ENCODE assay signal across 9 mouse cellular contexts in genomic region chr11:117830401-117830800, GRCm38 (mm10). TPM values are rescaled to one million over a fixed set of nuclear protein-coding genes. Genes with fewer than 3 reads are reported as not detected.
DNase-seq lines count a peak whose midpoint lies in the region; ATAC-seq and TF ChIP-seq lines count a peak whose summit lies in the region.
"Had no signal": no experiment of that assay in that cellular context is flagged by ENCODE, and none has a peak within 500 bp of the region (broad histone marks: within the 10 kb centered on the region; RNA-seq: fewer than 3 reads in every experiment).

No protein-coding gene starts in this region.

- no peak overlapping the region for H3K4me3 ChIP-seq in kidney, postnatal 0 days (replicated peaks; ENCODE audit: low read depth, low read length)
- H3K4me3 ChIP-seq in liver, embryonic 11.5 days (ENCODE audit: low read depth, low read length) = no peak overlapping the region
- no peak overlapping the region for H3K4me3 ChIP-seq in thymus, adult 2 months (ENCODE audit: control insufficient read depth, insufficient read depth, low read length)
- H3K4me3 ChIP-seq: hindbrain, embryonic 10.5 days had no signal

- peak overlapping the region; percentile 73 for H3K27ac ChIP-seq in kidney, postnatal 0 days
- H3K27ac ChIP-seq in liver, embryonic 11.5 days (ENCODE audit: low read depth, low read length) = peak overlapping the region; percentile 87; the same call in 1 of the 2 replicates
- H3K27ac ChIP-seq in thymus, adult 2 months (ENCODE audit: control insufficient read depth, insufficient read depth, low read length) = no peak overlapping the region
- H3K27ac ChIP-seq: hindbrain, embryonic 10.5 days had no signal

- H3K4me2 ChIP-seq in kidney, postnatal 0 days (ENCODE audit: low read length) = no peak overlapping the region
- H3K4me2 ChIP-seq in liver, embryonic 11.5 days = no peak overlapping the region

- H3K36me3 ChIP-seq in kidney, postnatal 0 days (ENCODE audit: insufficient read depth, low read length) = no peaks in the 10 kb centered on the region
- no peaks in the 10 kb centered on the region for H3K36me3 ChIP-seq in liver, embryonic 11.5 days (ENCODE audit: control insufficient read depth, insufficient read depth, low read length)
- H3K36me3 ChIP-seq in thymus, adult 2 months (ENCODE audit: control insufficient read depth, insufficient read depth, low read length) = no peaks in the 10 kb centered on the region
- H3K36me3 ChIP-seq: hindbrain, embryonic 10.5 days had no signal

- H3K9ac ChIP-seq in kidney, postnatal 0 days (ENCODE audit: low read depth, low read length) = no peak overlapping the region
- no peak overlapping the region for H3K9ac ChIP-seq in liver, embryonic 11.5 days (ENCODE audit: low read depth, low read length)

- no peaks in the 10 kb centered on the region for H3K9me3 ChIP-seq in kidney, postnatal 0 days (replicated peaks; ENCODE audit: low read length)
- no peaks in the 10 kb centered on the region for H3K9me3 ChIP-seq in liver, embryonic 11.5 days (ENCODE audit: control insufficient read depth, low read length)
- H3K9me3 ChIP-seq: hindbrain, embryonic 10.5 days had no signal

- TF ChIP-seq CTCF in kidney, postnatal 0 days (IDR thresholded peaks at IDR 0.05; ENCODE audit: low read depth) = no peak
- no peak for TF ChIP-seq CTCF in thymus, adult 2 months (IDR thresholded peaks at IDR 0.05; ENCODE audit: borderline replicate concordance, control insufficient read depth, extremely low read depth, insufficient read depth, low read length, poor library complexity)

- intact Hi-C loops in left cerebral cortex, postnatal 4 days (cut with DNase I) = no loop called here

- ATAC-seq in kidney, postnatal 0 days (replicated peaks; ENCODE audit: low FRiP score, low read depth) = no peak
- ATAC-seq in liver, embryonic 11.5 days (replicated peaks; ENCODE audit: low FRiP score) = no peak

- H3K27me3 ChIP-seq in kidney, postnatal 0 days (ENCODE audit: insufficient read depth, low read length) = no peaks in the 10 kb centered on the region
- H3K27me3 ChIP-seq in liver, embryonic 11.5 days (replicated peaks; ENCODE audit: control insufficient read depth, insufficient read depth, low read length) = no peaks in the 10 kb centered on the region
- no peaks in the 10 kb centered on the region for H3K27me3 ChIP-seq in thymus, adult 2 months (ENCODE audit: control insufficient read depth, insufficient read depth, low read length)

- peaks cover 19% of the 10 kb centered on the region; the same call in 1 of the 2 replicates for H3K4me1 ChIP-seq in kidney, postnatal 0 days (replicated peaks; ENCODE audit: insufficient read depth, low read length)
- peaks cover 63% of the 10 kb centered on the region for H3K4me1 ChIP-seq in liver, embryonic 11.5 days (replicated peaks; ENCODE audit: control insufficient read depth, insufficient read depth, low read length)
- H3K4me1 ChIP-seq in thymus, adult 2 months (replicated peaks; ENCODE audit: control insufficient read depth, insufficient read depth, low read length) = peaks cover 50% of the 10 kb centered on the region

- no peak for TF ChIP-seq POLR2A in thymus, adult 2 months (IDR thresholded peaks at IDR 0.05; ENCODE audit: control insufficient read depth, extremely low read depth, insufficient read depth, low read length, poor library complexity)

- DNase-seq in kidney, postnatal 0 days (ENCODE audit: low spot score) = no peak
- DNase-seq in kidney, postnatal 10 days = no peak
- peak; percentile 47 for DNase-seq in c-Kit-positive CD71-positive TER-119-negative erythroid progenitor cells, embryonic 14.5 days (ENCODE audit: low read depth)
- DNase-seq in liver, embryonic 11.5 days (ENCODE audit: low spot score) = no peak
- peak; percentile 59 to 67 for DNase-seq in spleen, postnatal 14 days (ENCODE audit: low spot score in 2 of 2)
- no peak for DNase-seq in thymus, adult 2 months
- no peak for DNase-seq in left cerebral cortex, postnatal 4 days
- DNase-seq in thymus, postnatal 10 days (ENCODE audit: low spot score in 2 of 2) = no peak

- WGBS in kidney, postnatal 0 days = 64% methylated on average over 9 of the region's 9 CpGs
- WGBS in liver, embryonic 11.5 days = 66% methylated on average over 9 of the region's 9 CpGs
- WGBS in thymus, adult 2 months = 92% methylated on average over 9 of the region's 9 CpGs

RNA-seq across cellular contexts. Expression of gene Tk1, which starts 4.5 kb away (rescaled TPM):
- 51.6 and 64.0 TPM in 2 replicates for polyA plus RNA-seq in kidney, postnatal 0 days (2015; fragmentation: Nextera tagmentation; extraction: Ambion mirVana)
- polyA plus RNA-seq in liver, embryonic 11.5 days (2014; fragmentation: Nextera tagmentation; extraction: Ambion mirVana) = 185 and 192 TPM in 2 replicates
- polyA plus RNA-seq in thymus, adult 2 months (2012; rRNA removed) = 130 and 167 TPM in 2 replicates
- 1 to 10 TPM; 8.9 to 9.0 TPM for total RNA-seq in left cerebral cortex, postnatal 4 days (2021)

RNA-seq across cellular contexts. Expression of gene Afmid, which starts 4.7 kb away (rescaled TPM):
- polyA plus RNA-seq in kidney, postnatal 0 days (2015; fragmentation: Nextera tagmentation; extraction: Ambion mirVana) = 4.5 and 5.4 TPM in 2 replicates
- polyA plus RNA-seq in liver, embryonic 11.5 days (2014; fragmentation: Nextera tagmentation; extraction: Ambion mirVana) = 8.4 and 11.1 TPM in 2 replicates
- polyA plus RNA-seq in thymus, adult 2 months (2012; rRNA removed) = 17.7 and 18.2 TPM in 2 replicates
- total RNA-seq in left cerebral cortex, postnatal 4 days (2021) = 10 to 100 TPM in 1 of 2 experiments, 1 to 10 TPM in 1; 7.8 to 11.5 TPM

RNA-seq across cellular contexts. Expression of gene Birc5, which starts 18.6 kb away (rescaled TPM):
- polyA plus RNA-seq in kidney, postnatal 0 days (2015; fragmentation: Nextera tagmentation; extraction: Ambion mirVana) = 145 and 155 TPM in 2 replicates
- polyA plus RNA-seq in liver, embryonic 11.5 days (2014; fragmentation: Nextera tagmentation; extraction: Ambion mirVana) = 430 and 440 TPM in 2 replicates
- polyA plus RNA-seq in thymus, adult 2 months (2012; rRNA removed) = 75.4 and 87.2 TPM in 2 replicates
- total RNA-seq in left cerebral cortex, postnatal 4 days (2021) = 1 to 10 TPM; 6.3 to 6.7 TPM

RNA-seq across cellular contexts. Expression of gene Gm20708, which starts 20.9 kb away (rescaled TPM):
- 0.19 and 0.21 TPM in 2 replicates for polyA plus RNA-seq in kidney, postnatal 0 days (2015; fragmentation: Nextera tagmentation; extraction: Ambion mirVana)
- polyA plus RNA-seq in liver, embryonic 11.5 days (2014; fragmentation: Nextera tagmentation; extraction: Ambion mirVana) = 0.21 and 0.80 TPM in 2 replicates
- 0.06 TPM in 1 of 2 replicates, not detected in the other for polyA plus RNA-seq in thymus, adult 2 months (2012; rRNA removed)
- 1 to 10 TPM; 4.4 to 5.1 TPM for total RNA-seq in left cerebral cortex, postnatal 4 days (2021)

RNA-seq across cellular contexts. Expression of gene Syngr2, which starts 20.9 kb away (rescaled TPM):
- polyA plus RNA-seq in kidney, postnatal 0 days (2015; fragmentation: Nextera tagmentation; extraction: Ambion mirVana) = 107 and 115 TPM in 2 replicates
- polyA plus RNA-seq in liver, embryonic 11.5 days (2014; fragmentation: Nextera tagmentation; extraction: Ambion mirVana) = 92.1 and 99.4 TPM in 2 replicates
- polyA plus RNA-seq in thymus, adult 2 months (2012; rRNA removed) = 286 and 322 TPM in 2 replicates
- 10 to 100 TPM in 1 of 2 experiments, 1 to 10 TPM in 1; 9.2 to 14.1 TPM for total RNA-seq in left cerebral cortex, postnatal 4 days (2021)

Comparison
In these comparisons a context has a peak if more than half of its experiments do, and no peak if none do; other contexts are left out.
1. DNase-seq: peak in c-Kit-positive CD71-positive TER-119-negative erythroid progenitor cells, embryonic 14.5 days (single experiment) and spleen, postnatal 14 days (2 of 2); none in kidney, postnatal 0 days (single experiment), kidney, postnatal 10 days (single experiment), liver, embryonic 11.5 days (single experiment), thymus, adult 2 months (single experiment), left cerebral cortex, postnatal 4 days (single experiment) and thymus, postnatal 10 days (0 of 2).